Mouse (Mus musculus): ENCODE data around the gene Klf2.

DNA sequence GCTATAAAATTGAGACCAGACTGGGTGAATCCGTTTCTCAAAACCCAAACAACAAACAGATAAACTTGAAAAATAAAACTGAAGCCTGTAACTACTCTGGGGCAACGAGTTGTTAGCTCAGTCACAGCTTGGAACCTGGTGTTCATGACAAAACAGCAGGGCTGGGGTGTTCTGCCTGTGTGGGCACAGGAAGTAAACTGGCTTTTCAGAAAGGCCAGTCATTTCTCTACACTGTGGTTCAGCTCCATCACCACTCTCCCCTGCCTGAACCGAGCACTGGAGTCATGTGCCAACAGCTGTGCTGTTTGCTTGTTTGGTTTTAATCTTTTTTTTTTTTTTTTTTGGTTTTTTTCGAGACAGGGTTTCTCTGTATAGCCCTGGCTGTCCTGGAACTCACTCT is 24.9 kb downstream of the Klf2 start:
- TF ChIP-seq EP300 (IDR thresholded peaks at IDR 0.05) (no peak), CTCF (IDR thresholded peaks at IDR 0.05) (no peak)
